Mouse (Mus musculus): Measurements from ENCODE around the gene Ablim2. TPM values are rescaled to one million over a fixed set of nuclear protein-coding genes. Genes with fewer than 3 reads are reported as not detected.
A peak's percentile ranks its signal among the peaks of the same experiment; 100 is the strongest.

Ablim2 gene
- 10 to 100 TPM; 36.6 to 37.1 TPM for total RNA-seq (2021)
- long read RNA-seq, experiment 1, partial matches to known transcripts: 9 of 16 reads
- long read RNA-seq, experiment 1, other reads (novel, unspliced or antisense): 7 of 16 reads
- long read RNA-seq, experiment 2, partial matches to known transcripts: 2 of 9 reads
- long read RNA-seq, experiment 2, other reads (novel, unspliced or antisense): 7 of 9 reads

DNA sequence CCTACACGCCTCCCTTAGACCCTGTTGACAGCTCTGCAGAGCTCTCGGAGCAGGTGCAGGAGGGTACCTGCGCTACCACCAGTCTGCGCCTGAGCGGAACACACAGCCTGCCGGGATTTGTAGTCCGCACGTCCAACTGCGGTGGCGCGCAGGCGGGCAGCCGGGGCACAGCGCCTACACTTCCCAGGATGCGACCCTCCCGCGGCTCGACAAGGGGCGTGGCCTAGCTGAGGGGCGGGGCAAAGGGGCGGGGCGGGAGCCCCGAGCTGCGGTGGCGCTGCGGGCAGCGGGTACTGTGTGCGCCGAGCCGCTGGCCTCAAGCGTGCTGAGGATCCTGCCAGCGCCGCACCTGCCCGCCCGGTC lies at the start of gene Ablim2:
Gene Ablim2, plus strand, starts transcription at position 242 of the 363 bp plus-strand sequence.
- peak; percentile 76 to 84 for DNase-seq
- intact Hi-C loops (cut with DNase I): loop anchor here (5.0 kb wide), 1 partner anchor 40 kb away; no protein-coding TSS in a partner anchor

DNA sequence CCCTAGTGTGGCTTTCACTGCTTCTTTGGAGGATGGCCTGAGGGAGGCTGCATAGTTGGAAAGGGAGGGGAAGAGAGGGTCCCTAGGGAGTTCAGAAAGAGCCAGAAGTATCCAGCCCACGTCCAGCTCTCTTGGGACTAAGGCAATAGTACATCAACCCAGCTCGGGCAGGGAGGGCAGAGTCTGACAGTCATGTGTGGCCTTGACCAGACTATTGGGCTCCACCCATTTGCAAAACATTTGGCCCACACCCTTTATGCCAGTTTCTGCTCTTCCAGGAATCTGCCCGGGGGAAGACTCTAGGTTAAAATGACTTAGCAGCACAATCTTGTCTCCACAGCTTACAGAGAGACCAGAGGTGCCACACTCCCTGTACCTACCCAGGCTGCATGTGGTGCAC lies 47.2 kb upstream of the Ablim2 start:
- DNase-seq: no peak
- intact Hi-C loops (cut with DNase I): no loop called here

DNA sequence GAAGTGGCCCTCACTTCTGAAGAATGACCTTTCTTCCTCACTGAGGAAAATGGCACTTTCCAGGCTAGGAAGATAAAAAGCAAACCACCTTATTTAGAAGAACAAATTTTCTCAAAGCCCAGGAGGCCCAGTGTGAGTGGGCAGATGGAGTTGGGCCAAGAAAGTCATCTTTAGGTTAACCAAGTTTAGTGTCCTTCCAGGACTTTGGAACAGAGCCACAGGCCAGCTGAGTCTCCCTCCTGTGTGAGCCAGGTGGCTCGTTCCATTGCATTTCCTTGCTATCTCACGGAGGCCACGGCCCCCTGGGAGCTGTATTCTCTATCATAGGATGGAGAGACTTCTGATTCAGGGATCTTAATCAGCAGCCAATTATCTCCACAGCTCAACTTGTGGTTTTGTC lies 46.7 kb upstream of the Ablim2 start:
- intact Hi-C loops (cut with DNase I): no loop called here
- DNase-seq: no peak

DNA sequence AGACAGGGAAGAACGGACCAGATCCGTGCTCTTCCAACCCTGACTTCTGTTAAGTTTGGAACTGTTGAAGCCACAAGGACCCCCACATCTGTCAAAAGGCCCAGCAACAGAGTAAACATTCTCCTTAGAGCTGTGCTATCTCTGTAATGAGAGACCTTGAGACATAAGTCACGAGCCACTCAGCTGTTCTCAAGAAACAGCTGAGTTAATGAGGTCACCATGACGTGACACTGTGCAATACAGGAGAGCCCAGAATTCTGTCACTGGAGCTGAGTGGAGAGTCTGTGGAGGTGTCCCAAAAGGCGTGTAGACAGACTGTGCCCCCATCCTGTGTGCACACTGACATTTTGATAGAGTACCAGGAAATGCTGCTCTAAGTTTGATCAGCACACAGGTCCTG lies 45.2 kb upstream of the Ablim2 start:
- intact Hi-C loops (cut with DNase I): loop anchor here (2.0 kb wide), 1 partner anchor 114 kb away; no protein-coding TSS in a partner anchor
- DNase-seq: no peak

DNA sequence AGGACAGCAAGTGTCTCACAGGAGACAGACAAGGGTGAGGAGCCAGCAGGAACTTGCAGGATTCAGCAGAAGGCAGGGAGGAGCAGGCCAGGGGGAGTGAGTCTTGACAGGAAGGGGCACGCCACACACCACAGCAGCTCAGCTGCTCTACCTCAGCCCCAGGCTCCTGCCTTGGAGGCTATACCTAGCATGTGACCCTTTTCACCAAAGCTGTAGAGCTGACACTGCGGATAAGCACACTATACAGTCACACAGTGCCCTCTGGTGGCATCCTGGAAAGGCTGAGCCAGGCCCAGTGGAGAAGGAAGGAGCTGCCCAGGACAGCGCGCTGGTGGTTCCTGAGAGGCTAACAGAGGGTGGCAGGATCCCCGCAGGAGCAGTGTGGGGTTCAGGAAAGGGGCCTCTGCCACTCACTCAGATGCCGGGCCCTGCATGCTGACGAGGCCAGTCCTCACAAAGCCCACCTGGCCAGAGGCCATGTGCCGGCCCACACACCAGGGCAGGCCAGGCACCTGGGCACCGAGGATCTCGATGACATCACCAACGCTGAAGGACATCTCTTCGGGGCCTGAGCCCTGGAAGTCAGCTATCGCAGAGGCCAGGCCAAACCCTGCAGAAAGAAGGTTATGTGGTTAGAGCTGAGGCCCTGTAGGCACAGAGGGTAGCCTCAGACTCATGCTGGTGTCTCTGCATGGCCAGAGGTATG lies 43.9 kb upstream of the Ablim2 start:
- peak; percentile 50 to 54 for DNase-seq
- intact Hi-C loops (cut with DNase I): loop anchor here (2.0 kb wide), 1 partner anchor 115 kb away; no protein-coding TSS in a partner anchor

DNA sequence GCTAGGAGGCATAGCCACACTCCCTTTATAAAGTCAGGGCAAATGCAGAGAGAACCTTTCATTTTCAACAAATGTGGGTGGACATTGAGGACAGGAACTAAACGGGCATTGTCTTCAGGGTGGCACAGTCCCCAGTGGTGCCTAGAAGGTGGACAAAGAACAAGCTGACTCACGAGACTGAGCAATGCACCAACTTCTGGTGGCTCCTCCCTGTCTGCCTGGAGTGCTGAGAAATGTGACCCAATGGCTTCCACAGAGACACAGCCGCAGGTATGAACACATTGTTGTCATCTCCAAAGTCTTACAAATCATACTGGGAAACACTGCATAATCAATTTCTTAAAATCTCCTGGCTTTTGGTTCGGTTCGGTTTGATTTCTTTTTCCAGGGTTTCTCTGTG lies 40.2 kb upstream of the Ablim2 start:
- no peak for DNase-seq
- intact Hi-C loops (cut with DNase I): no loop called here

DNA sequence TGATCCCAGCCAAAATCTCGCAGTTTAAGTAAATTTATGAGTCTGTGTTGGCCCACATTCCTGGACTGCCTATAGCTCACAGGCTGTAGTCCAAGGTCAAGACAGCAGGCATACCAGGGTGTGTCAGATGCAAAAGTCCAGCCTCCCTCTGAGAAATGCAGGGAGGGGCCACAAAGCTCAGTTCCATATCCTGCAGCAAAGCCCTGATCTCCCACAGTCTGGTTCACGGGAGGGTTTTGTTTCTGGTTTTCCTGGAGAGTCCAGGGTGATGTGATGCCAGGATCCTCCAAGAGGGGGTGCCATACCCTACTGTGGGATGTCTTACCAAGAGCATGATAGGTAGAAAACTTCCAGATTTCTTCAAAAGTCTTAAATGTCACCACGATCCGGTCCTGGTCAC lies 39.7 kb upstream of the Ablim2 start:
- intact Hi-C loops (cut with DNase I): loop anchor here (2.0 kb wide), 1 partner anchor 37 kb away; no protein-coding TSS in a partner anchor
- no peak for DNase-seq

DNA sequence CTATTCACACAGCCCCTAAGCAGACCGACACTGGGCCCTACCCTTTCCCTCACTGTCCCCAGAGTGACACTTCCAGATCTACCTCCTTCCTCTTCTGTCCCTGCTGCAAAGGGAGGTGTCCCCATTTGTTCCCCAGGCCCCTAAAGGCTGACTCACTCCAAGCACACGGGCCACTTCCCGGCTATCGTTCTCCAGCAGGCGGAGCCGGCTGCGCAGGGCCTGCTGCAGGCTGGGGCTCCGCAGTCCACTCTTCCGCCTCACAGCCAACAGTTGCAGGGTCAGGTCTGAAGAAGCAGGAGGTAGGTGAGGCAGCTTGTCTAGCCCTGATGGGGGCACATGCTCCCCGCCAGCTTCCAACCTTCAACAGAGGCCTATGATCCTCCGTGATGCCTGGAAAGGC lies 38.9 kb upstream of the Ablim2 start:
- no peak for DNase-seq
- intact Hi-C loops (cut with DNase I): loop anchor here (2.0 kb wide), 1 partner anchor 36 kb away; no protein-coding TSS in a partner anchor

DNA sequence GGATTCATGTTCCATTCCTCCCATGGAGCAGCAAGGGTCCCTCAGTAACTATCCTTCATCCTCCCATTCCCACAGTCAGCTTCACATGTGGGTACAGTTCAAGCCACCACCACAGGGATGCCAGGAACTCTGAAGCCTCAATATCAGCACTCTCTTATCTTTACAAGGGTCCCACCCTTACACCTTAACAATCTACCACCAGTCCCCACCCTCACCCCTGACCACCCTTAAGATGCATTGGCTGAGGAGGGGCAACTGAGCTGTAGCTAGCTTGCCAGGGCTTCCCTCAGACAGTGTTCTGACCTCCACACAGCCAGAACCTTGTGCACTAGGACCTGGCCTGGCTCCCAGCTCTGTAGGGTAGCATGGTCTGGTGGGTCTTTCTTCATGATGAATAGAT lies 38.3 kb upstream of the Ablim2 start:
- intact Hi-C loops (cut with DNase I): loop anchor here (2.0 kb wide), 1 partner anchor 35 kb away; no protein-coding TSS in a partner anchor
- DNase-seq: no peak

DNA sequence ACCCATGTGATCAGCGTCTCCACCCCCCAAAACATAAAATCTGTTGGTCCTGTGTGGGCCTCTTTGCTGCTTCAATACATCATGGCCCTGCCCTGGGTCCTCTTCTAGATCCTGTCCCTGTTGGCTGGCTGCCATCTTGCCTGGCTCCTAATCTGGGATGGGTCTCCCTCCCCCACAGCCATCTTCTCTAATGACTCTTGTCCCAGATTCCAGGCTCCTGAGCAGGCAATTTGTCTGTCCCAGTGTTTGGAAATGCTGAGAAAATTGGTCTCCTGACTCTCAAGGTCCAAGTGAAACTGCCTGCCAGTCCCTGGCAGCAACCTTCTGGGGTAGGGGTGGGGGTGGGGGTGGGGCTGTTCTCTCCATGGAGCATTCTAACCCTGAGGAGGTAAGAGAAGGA lies 37.8 kb upstream of the Ablim2 start:
- intact Hi-C loops (cut with DNase I): loop anchor here (2.0 kb wide), 1 partner anchor 35 kb away; no protein-coding TSS in a partner anchor
- DNase-seq: no peak

DNA sequence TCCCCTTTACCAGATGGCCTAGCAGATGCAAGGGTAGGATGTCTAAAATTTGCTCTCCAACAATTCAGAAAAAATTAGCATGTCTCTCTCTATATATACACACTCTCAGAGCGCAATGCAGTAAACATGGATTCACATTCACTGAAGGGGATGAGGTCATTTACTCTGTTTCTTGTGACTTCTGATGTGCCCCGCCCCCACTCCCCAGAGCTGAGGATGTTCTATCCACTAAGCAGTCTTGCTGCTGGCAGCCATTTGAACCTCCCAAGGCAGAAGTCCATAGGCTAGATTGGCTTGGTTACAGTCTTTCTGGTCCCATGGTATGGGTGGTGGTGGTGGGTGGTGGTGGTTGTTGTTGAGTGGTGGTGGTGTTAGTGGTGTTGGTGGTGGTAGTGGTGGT lies 35.7 kb upstream of the Ablim2 start:
- intact Hi-C loops (cut with DNase I): no loop called here
- no peak for DNase-seq

DNA sequence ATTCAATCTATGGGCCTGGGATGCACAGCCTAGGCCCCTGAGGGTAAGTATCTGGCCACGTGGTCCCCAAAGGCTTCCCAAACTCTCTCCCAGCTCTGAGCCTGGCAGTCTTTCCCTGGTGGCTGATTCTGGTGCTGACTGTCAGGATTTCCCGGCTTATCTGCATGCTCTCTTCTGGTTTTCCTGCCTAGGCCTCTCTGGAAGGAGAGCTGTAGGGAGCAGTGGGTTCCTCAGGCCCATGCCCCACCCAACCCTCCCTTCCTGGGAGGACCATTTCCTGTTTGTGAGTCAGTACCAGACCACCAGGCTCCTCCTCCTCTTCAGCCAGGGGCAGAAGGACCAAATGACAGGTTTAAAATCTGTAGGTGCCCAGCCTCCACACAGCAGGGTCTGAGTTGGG lies 35.0 kb upstream of the Ablim2 start:
- DNase-seq: no peak
- intact Hi-C loops (cut with DNase I): no loop called here

DNA sequence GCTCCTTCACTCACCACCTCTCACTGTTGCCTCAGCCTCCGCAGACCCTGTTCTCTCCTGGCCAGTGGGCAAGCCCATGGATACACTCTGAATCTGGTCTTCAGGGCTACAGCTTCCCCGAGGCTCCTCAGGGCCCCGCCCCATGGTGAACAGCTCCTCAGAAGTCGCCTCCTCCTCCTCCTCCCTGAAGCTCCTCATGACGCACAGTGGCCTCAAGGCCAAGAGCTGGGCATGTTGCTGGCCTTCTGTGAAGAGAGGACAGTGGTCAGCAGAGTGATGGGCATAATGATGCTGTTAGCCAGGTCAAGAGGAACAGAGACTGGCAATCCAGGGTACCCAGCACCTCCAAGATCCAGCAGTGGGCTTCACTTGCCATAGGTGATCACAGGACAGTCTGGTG lies 33.8 kb upstream of the Ablim2 start:
- DNase-seq: no peak
- intact Hi-C loops (cut with DNase I): no loop called here

DNA sequence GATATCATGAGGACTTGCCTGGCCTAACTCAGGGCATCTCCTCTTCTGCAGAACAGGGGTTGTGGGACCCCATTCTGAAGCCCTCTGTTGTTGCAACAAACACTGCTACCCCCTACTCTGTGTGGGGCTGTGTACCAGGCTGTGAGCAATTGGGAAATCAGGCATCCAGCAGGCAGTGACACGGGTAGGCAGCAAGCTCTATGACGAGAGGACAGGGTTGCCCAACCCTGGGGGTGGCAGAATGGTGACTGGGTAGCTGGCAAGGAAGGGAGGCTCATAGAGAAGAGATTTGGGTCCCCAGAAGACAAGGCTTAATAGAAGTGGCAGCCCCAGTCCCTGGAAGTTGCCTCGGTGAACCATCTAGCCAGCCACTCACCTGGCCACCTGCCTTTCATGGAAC lies 31.8 kb upstream of the Ablim2 start:
- intact Hi-C loops (cut with DNase I): no loop called here
- DNase-seq: no peak

DNA sequence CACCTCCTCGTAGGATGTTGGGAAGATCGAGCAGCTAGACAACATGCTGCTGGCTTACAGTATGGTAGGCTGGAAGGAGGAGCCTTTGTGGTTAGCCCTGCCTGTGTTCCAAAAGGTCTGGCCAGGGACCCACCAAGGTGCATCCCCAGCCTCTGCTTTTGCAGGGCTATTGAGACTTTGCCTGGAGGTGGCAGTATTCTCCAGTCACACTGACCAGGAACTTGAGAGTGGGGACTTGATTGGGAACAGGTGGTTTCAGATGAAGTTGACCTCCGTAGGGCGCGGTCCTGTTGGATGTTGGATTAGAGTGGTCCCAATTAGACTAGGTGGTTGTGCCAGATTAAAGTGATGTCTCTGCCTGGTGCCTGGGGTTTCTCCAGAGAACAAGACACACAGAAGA lies 30.2 kb upstream of the Ablim2 start:
- intact Hi-C loops (cut with DNase I): no loop called here
- DNase-seq: no peak

DNA sequence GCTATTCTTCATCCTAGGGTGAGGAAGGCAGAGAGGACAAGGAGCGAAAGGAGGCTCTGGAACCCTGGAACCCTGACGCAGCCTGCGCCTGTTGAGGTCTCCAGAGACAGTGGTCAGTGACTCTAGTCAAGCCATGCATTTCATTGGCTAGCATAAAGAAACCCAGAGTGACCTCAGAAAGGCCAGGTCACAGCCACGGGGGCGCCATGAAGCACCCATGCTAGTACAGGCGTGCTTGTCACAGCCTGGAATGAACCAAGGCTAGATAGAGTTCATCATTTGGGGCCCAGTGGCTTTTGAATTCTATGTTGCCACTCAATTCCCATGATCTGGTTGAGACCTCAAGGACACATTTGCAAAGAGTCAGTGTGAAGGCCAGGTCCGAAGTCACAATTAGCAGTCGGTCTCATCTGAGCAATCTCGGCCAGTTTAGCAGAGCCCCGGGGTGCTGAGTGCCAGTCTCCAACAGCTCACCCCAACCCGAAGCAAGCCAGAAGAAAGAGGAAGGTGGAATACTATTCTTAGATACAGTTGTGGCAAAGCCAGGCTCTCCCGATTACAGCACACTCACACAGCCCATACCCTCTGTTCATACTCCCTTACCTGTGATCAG lies 29.2 kb upstream of the Ablim2 start:
- DNase-seq: no peak
- intact Hi-C loops (cut with DNase I): no loop called here

DNA sequence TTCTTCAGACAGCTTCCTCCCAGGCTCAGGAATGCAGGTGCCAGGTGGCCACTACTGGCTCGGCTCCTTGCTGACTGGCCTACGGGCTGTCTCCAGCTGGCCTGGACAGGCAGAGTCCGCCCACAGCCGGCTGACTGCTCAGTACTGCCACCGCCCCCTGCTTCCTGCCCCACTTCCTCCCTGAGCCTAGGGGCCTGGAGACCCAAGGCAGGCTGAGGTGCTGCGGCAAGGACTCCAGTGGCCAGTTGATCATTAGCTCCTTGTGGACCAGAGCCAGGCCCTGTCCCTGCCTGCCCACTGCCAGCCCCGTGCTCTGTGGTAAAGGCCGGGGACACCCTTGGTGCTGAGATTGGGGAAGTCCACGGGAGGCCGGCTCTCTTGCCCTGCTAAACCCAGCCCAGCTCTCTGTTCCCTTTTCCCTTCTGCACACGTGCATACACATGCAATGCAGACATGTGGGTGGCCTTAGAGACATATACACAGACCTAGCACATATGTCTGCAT lies 28.7 kb upstream of the Ablim2 start:
- peak; percentile 36 to 47 for DNase-seq
- intact Hi-C loops (cut with DNase I): no loop called here

DNA sequence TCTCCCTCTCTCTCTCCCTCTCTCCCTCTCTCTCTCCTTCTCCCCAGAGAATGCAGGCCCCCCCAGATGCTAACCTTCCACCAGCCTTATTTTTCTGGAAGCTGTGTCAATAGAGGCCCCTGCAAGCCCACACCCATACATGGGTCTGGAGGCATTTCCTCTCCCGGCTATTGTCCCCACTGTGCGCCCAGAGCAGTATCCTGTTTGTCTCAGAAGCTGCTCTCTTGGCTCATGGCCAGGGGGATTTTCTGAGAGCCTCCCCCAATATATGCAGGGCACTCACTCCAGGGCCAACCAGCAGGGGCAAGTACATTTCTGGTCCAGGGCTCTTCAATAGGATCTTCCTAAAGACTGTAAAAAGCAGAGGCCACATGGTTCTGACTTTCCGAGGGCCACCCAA lies 27.8 kb upstream of the Ablim2 start:
- DNase-seq: peak in 1 of 2 experiments; percentile 45
- intact Hi-C loops (cut with DNase I): no loop called here

DNA sequence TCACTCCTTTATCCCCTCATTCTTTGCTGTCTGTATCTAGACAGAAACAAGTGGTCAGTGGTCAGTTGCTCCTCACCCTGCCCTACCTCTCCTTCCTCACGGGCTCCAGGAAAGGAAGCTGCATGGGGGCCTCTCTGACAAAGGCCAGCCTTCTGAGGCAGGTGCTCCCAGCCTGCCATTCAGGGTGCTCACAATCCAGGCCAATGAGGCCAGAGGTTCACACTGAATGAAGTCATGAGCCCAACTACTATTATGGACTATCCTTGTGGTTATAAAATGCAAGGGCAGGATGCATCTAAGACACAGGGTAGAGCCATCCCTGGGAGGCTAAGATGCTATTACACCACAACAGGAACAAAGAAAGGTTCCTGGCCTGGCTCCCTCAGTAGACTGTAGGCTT lies 27.1 kb upstream of the Ablim2 start:
- intact Hi-C loops (cut with DNase I): no loop called here
- DNase-seq: no peak

DNA sequence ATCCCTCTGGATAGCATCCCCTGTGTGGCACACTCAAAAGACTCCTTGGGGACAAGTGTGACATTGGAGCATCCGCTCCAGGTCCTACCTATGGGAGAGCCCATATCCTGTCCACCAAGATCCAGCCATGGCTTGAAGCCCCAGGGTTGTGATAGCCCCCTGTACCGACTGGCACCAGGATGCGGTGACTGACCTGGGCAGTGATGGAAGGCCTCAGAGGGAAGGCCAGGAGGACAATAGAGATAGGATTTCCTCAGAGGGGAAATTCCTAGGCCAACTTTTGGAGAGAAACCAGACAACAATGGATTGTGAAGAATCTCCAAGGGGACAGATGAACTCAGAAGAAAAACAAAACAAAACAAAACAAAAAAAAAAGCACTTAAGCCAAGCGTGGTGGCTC lies 26.7 kb upstream of the Ablim2 start:
- intact Hi-C loops (cut with DNase I): no loop called here
- no peak for DNase-seq

DNA sequence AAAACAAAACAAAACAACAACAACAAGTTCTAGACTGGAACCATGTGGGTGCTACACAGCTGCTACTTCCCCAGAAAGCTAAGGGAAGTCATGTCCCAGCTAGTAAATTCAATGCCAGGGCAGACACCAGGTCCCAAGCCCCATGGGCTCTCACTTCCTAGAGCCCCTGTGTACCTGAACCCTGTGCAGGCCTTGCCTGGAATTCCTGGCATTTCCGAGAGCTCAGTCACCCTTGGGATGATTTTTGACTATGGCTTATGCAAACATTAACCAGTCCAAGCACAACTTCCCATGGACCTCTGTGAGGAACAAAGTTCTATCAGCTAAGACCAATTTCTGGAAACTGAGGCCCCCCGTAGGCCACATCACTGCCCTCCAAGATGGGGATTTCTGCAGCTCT lies 24.2 kb upstream of the Ablim2 start:
- no peak for DNase-seq
- intact Hi-C loops (cut with DNase I): no loop called here
